Comparison of ENCODE assay signal across 13 mouse cellular contexts in genomic region chr10:59936058-59936856, GRCm38 (mm10). TPM values are rescaled to one million over a fixed set of nuclear protein-coding genes. Genes with fewer than 3 reads are reported as not detected.
DNase-seq lines count a peak whose midpoint lies in the region; ATAC-seq and TF ChIP-seq lines count a peak whose summit lies in the region.
"Had no signal": no experiment of that assay in that cellular context is flagged by ENCODE, and none has a peak within 500 bp of the region (broad histone marks: within the 10 kb centered on the region; RNA-seq: fewer than 3 reads in every experiment).

No protein-coding gene starts in this region.

- 39% methylated on average over 8 of the region's 8 CpGs for WGBS in heart, embryonic 13.5 days
- 34% methylated on average over 8 of the region's 8 CpGs for WGBS in embryonic facial prominence, embryonic 12.5 days
- WGBS in stomach, embryonic 15.5 days, result 52% methylated on average over 8 of the region's 8 CpGs

- 0 out of 2 replicates have a peak overlapping the region, but pooled peaks have one; percentile 12 for H3K27ac ChIP-seq in heart, embryonic 13.5 days (replicated peaks)
- peak overlapping the region; percentile 21; the same call in 1 of the 2 replicates for H3K27ac ChIP-seq in testis, adult 2 months (ENCODE audit: control insufficient read depth, insufficient read depth, low read depth, low read length)
- peak overlapping the region; percentile 60; the same call in 1 of the 2 replicates for H3K27ac ChIP-seq in embryonic facial prominence, embryonic 12.5 days
- H3K27ac ChIP-seq in stomach, embryonic 15.5 days, result no peak overlapping the region; the same call in 1 of the 2 replicates
- H3K27ac ChIP-seq: embryonic facial prominence, embryonic 13.5 days had no signal

- TF ChIP-seq CTCF in testis, adult 2 months (IDR thresholded peaks at IDR 0.05; ENCODE audit: control insufficient read depth, insufficient read depth, insufficient replicate concordance, low read depth, low read length), result no peak

- H3K4me2 ChIP-seq in heart, embryonic 13.5 days, result no peak overlapping the region
- no peak overlapping the region for H3K4me2 ChIP-seq in embryonic facial prominence, embryonic 12.5 days (replicated peaks)
- H3K4me2 ChIP-seq in stomach, embryonic 15.5 days, result no peak overlapping the region
- H3K4me2 ChIP-seq: embryonic facial prominence, embryonic 13.5 days had no signal

- H3K27me3 ChIP-seq in heart, embryonic 13.5 days (replicated peaks), result no peaks in the 10 kb centered on the region
- no peaks in the 10 kb centered on the region for H3K27me3 ChIP-seq in testis, adult 2 months (ENCODE audit: control insufficient read depth, insufficient read depth, low read length)
- H3K27me3 ChIP-seq in embryonic facial prominence, embryonic 12.5 days, result no peaks in the 10 kb centered on the region
- no peaks in the 10 kb centered on the region for H3K27me3 ChIP-seq in stomach, embryonic 15.5 days (replicated peaks)
- H3K27me3 ChIP-seq: embryonic facial prominence, embryonic 13.5 days had no signal

- intact Hi-C loops in heart, postnatal 14 days (cut with DNase I), result no loop called here

- DNase-seq in heart, postnatal 14 days, result no peak
- no peak for DNase-seq in testis, postnatal 14 days (ENCODE audit: low spot score)
- DNase-seq in kidney, adult 8-10 months, result no peak
- DNase-seq in right cerebral cortex, postnatal 25 days, result no peak
- DNase-seq: gastrocnemius, postnatal 10 days; kidney, adult 9 months; left cerebral cortex, postnatal 4 days; midbrain, embryonic 14.5 days had no signal

- no peak for ATAC-seq in heart, embryonic 13.5 days (ENCODE audit: extremely low read depth, insufficient number of reproducible peaks, low FRiP score, low TSS enrichment)
- 0 out of 2 replicates have a peak, but pooled peaks have one; percentile 36 for ATAC-seq in embryonic facial prominence, embryonic 12.5 days (ENCODE audit: insufficient number of reproducible peaks, insufficient read depth, low FRiP score, low TSS enrichment)
- peak; percentile 23; the same call in 1 of the 2 replicates for ATAC-seq in stomach, embryonic 15.5 days (ENCODE audit: insufficient read depth, low FRiP score, low read depth)

- no peak overlapping the region for H3K4me3 ChIP-seq in heart, embryonic 13.5 days
- H3K4me3 ChIP-seq in testis, adult 2 months (ENCODE audit: control insufficient read depth, low read depth, low read length), result no peak overlapping the region
- no peak overlapping the region for H3K4me3 ChIP-seq in embryonic facial prominence, embryonic 12.5 days
- no peak overlapping the region for H3K4me3 ChIP-seq in stomach, embryonic 15.5 days (replicated peaks)
- H3K4me3 ChIP-seq: embryonic facial prominence, embryonic 13.5 days had no signal

- H3K9ac ChIP-seq in heart, embryonic 13.5 days, result no peak overlapping the region
- no peak overlapping the region for H3K9ac ChIP-seq in embryonic facial prominence, embryonic 12.5 days
- no peak overlapping the region for H3K9ac ChIP-seq in stomach, embryonic 15.5 days
- H3K9ac ChIP-seq: embryonic facial prominence, embryonic 13.5 days had no signal

- H3K36me3 ChIP-seq in heart, embryonic 13.5 days, result no peaks in the 10 kb centered on the region
- no peaks in the 10 kb centered on the region for H3K36me3 ChIP-seq in testis, adult 2 months (ENCODE audit: control insufficient read depth, insufficient read depth, low read length)
- H3K36me3 ChIP-seq in embryonic facial prominence, embryonic 12.5 days, result no peaks in the 10 kb centered on the region
- no peaks in the 10 kb centered on the region for H3K36me3 ChIP-seq in stomach, embryonic 15.5 days
- H3K36me3 ChIP-seq: embryonic facial prominence, embryonic 13.5 days had no signal

- no peak for TF ChIP-seq POLR2A in testis, adult 2 months (IDR thresholded peaks at IDR 0.05; ENCODE audit: control insufficient read depth, low read depth, low read length)

- H3K4me1 ChIP-seq in heart, embryonic 13.5 days, result peaks cover 9% of the 10 kb centered on the region
- peaks cover under 1% of the 10 kb centered on the region; the same call in 1 of the 2 replicates for H3K4me1 ChIP-seq in testis, adult 2 months (ENCODE audit: control insufficient read depth, insufficient read depth, low read length)
- peaks cover 6% of the 10 kb centered on the region; the same call in 1 of the 2 replicates for H3K4me1 ChIP-seq in embryonic facial prominence, embryonic 12.5 days
- peaks cover 13% of the 10 kb centered on the region; the same call in 1 of the 2 replicates for H3K4me1 ChIP-seq in stomach, embryonic 15.5 days

- H3K9me3 ChIP-seq in heart, embryonic 13.5 days, result no peaks in the 10 kb centered on the region
- H3K9me3 ChIP-seq in embryonic facial prominence, embryonic 12.5 days, result no peaks in the 10 kb centered on the region
- no peaks in the 10 kb centered on the region for H3K9me3 ChIP-seq in stomach, embryonic 15.5 days
- H3K9me3 ChIP-seq: embryonic facial prominence, embryonic 13.5 days had no signal

RNA-seq across cellular contexts. Expression of gene Ddit4, which starts 15.4 kb away (rescaled TPM):
- 19.7 and 24.5 TPM in 2 replicates for polyA plus RNA-seq in heart, embryonic 13.5 days (2015; fragmentation: Nextera tagmentation; extraction: Ambion mirVana)
- total RNA-seq in heart, postnatal 14 days (2021), result 100 to 1,000 TPM; 188 to 191 TPM
- 19.9 and 23.0 TPM in 2 replicates for polyA plus RNA-seq in testis, adult 2 months (2012; rRNA removed)
- polyA plus RNA-seq in embryonic facial prominence, embryonic 12.5 days (2016; fragmentation: Nextera tagmentation; extraction: Ambion mirVana), result 81.2 and 92.3 TPM in 2 replicates
- polyA plus RNA-seq in stomach, embryonic 15.5 days (2015; fragmentation: Nextera tagmentation; extraction: Ambion mirVana), result 45.6 and 45.8 TPM in 2 replicates

RNA-seq across cellular contexts. Expression of gene Dnajb12, which starts 56.9 kb away (rescaled TPM):
- polyA plus RNA-seq in heart, embryonic 13.5 days (2015; fragmentation: Nextera tagmentation; extraction: Ambion mirVana), result 22.9 and 23.7 TPM in 2 replicates
- total RNA-seq in heart, postnatal 14 days (2021), result 10 to 100 TPM; 34.7 to 35.7 TPM
- 47.0 and 47.7 TPM in 2 replicates for polyA plus RNA-seq in testis, adult 2 months (2012; rRNA removed)
- 18.9 and 19.9 TPM in 2 replicates for polyA plus RNA-seq in embryonic facial prominence, embryonic 12.5 days (2016; fragmentation: Nextera tagmentation; extraction: Ambion mirVana)
- polyA plus RNA-seq in stomach, embryonic 15.5 days (2015; fragmentation: Nextera tagmentation; extraction: Ambion mirVana), result 20.6 and 22.0 TPM in 2 replicates
